Mouse (Mus musculus): Measurements from ENCODE around the gene Gper1. TPM values are rescaled to one million over a fixed set of nuclear protein-coding genes. Genes with fewer than 3 reads are reported as not detected.

Gper1 gene
- polyA plus RNA-seq, 1 experiment = 0.27 TPM

DNA sequence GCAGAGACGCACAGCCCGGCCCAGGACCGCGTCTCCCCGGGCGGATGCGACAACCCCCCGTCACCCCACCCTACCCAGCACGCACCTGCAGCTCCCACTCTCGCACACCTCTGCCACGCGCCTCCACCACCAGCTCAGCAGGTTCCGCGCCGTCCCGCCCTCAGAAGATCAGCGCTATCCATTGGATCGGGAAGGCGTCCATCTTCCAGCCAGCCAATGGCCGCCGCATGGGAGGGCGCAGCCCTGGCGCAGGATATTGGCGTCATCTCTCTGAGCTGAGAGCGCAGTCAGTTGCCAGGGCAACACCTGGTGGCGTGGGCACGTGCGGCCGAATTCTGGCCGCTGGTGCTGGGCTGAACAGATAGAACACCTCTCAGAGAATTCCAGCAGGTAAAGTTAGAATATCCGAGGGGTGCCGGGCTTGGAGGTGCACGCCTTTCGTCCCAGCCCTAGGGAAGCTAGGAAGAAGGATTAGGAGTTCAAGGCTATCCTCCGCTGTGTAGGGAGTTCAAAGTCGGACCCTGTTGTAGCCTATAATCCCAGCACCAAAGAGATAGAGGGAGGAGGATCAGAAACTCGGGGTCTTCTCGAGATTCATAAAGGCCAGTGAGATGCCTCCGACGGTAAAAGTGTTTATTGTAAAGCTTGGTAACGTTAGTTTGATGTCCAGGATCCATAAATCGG is 37.6 kb downstream of the Gper1 start, which contains the start of gene 3110082I17Rik:
Gene 3110082I17Rik, minus strand, starts transcription at position 144 of the 684 bp plus-strand sequence.
- Histone ChIP-seq H3K4me1 (ENCODE audit: control insufficient read depth, insufficient read depth, low read length) (peaks cover 8% of the 10 kb centered on the region), H3K4me3 (ENCODE audit: control insufficient read depth, low read depth, low read length) (peak within 1 kb of the TSS; percentile 99), H3K27ac (ENCODE audit: control insufficient read depth, insufficient read depth, low read depth, low read length) (peak within 1 kb of the TSS; percentile 77), H3K36me3 (ENCODE audit: control insufficient read depth, insufficient read depth, low read length) (no peaks in the 10 kb centered on the region), H3K27me3 (ENCODE audit: control insufficient read depth, insufficient read depth, low read length) (no peaks in the 10 kb centered on the region)
- TF ChIP-seq POLR2A (IDR thresholded peaks at IDR 0.05; ENCODE audit: control insufficient read depth, low read depth, low read length) (peak; percentile 65; the same call in 1 of the 2 replicates), CTCF (IDR thresholded peaks at IDR 0.05; ENCODE audit: control insufficient read depth, insufficient read depth, insufficient replicate concordance, low read depth, low read length) (no peak)

DNA sequence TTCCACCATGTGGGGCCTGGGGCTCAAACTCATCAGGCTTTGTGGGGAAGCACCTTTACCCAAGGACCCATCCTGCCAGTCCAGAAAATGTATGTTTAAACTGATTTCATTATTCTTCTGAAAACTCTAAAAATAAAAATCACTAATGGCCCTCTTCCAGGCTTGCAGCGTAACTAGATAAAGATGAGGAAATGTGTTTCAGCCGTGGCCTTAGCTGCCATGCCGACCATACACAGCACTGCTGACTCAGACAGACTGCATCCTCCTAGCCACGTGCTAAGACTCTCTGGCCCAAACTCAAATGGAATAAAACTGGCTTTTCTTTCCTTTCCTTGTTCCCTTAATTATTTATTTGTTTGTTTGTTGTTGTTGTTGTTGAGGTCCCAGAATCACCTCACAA is 41.9 kb downstream of the Gper1 start:
- no peak for TF ChIP-seq POLR2A (IDR thresholded peaks at IDR 0.05; ENCODE audit: control insufficient read depth, low read depth, low read length)
- TF ChIP-seq CTCF (IDR thresholded peaks at IDR 0.05; ENCODE audit: control insufficient read depth, insufficient read depth, insufficient replicate concordance, low read depth, low read length) = no peak
- peaks cover 8% of the 10 kb centered on the region for H3K4me1 ChIP-seq (ENCODE audit: control insufficient read depth, insufficient read depth, low read length)
- H3K4me3 ChIP-seq (ENCODE audit: control insufficient read depth, low read depth, low read length) = no peak overlapping the region
- no peak overlapping the region for H3K27ac ChIP-seq (ENCODE audit: control insufficient read depth, insufficient read depth, low read depth, low read length)
- H3K27me3 ChIP-seq (ENCODE audit: control insufficient read depth, insufficient read depth, low read length) = no peaks in the 10 kb centered on the region
- H3K36me3 ChIP-seq (ENCODE audit: control insufficient read depth, insufficient read depth, low read length) = no peaks in the 10 kb centered on the region

DNA sequence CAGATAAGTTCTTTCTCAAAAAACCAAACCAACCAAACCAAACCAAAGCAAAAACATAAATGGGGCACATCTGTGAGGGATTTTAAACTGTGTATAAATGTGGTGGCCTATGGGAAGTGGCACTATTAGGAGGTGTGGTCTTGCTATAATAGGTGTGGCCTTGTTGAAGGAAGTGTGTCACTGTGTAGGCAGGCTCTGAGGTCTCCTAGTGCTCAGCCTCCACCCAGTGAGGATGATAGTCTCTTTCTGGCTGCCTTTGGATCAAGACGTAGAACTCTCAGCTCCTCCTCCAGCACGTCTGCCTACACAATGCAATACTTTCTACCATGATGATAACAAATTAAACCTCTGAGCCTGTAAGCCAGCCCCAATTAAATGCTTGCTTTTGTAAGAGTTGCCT is 43.4 kb downstream of the Gper1 start:
- Histone ChIP-seq H3K4me1 (ENCODE audit: control insufficient read depth, insufficient read depth, low read length) (no peaks in the 10 kb centered on the region), H3K27me3 (ENCODE audit: control insufficient read depth, insufficient read depth, low read length) (no peaks in the 10 kb centered on the region), H3K27ac (ENCODE audit: control insufficient read depth, insufficient read depth, low read depth, low read length) (no peak overlapping the region), H3K4me3 (ENCODE audit: control insufficient read depth, low read depth, low read length) (no peak overlapping the region), H3K36me3 (ENCODE audit: control insufficient read depth, insufficient read depth, low read length) (no peaks in the 10 kb centered on the region)
- TF ChIP-seq CTCF (IDR thresholded peaks at IDR 0.05; ENCODE audit: control insufficient read depth, insufficient read depth, insufficient replicate concordance, low read depth, low read length) (no peak), POLR2A (IDR thresholded peaks at IDR 0.05; ENCODE audit: control insufficient read depth, low read depth, low read length) (no peak)

DNA sequence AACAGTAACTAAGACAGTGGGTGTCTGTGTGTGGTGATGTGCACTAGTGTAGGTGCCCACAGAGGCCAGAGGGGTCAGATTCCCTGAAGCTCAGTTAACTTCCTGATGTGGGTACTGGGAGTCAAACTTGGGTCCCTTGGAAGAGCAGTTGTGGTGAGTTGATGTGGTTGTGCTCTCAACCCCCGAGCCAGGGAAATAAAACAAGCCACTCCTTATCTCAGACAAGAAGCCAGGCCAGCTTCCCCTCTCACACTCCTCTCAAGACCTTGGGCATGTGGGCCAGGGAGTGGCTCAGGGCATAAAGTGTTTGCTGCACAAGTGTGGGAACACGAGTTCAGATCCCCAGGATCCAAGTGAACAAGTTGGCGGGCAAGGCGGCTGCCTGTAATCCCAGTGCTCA is 43.9 kb downstream of the Gper1 start:
- H3K27me3 ChIP-seq (ENCODE audit: control insufficient read depth, insufficient read depth, low read length) = no peaks in the 10 kb centered on the region
- H3K27ac ChIP-seq (ENCODE audit: control insufficient read depth, insufficient read depth, low read depth, low read length) = no peak overlapping the region
- no peaks in the 10 kb centered on the region for H3K4me1 ChIP-seq (ENCODE audit: control insufficient read depth, insufficient read depth, low read length)
- no peaks in the 10 kb centered on the region for H3K36me3 ChIP-seq (ENCODE audit: control insufficient read depth, insufficient read depth, low read length)
- no peak overlapping the region for H3K4me3 ChIP-seq (ENCODE audit: control insufficient read depth, low read depth, low read length)
- TF ChIP-seq POLR2A (IDR thresholded peaks at IDR 0.05; ENCODE audit: control insufficient read depth, low read depth, low read length) (no peak), CTCF (IDR thresholded peaks at IDR 0.05; ENCODE audit: control insufficient read depth, insufficient read depth, insufficient replicate concordance, low read depth, low read length) (no peak)

DNA sequence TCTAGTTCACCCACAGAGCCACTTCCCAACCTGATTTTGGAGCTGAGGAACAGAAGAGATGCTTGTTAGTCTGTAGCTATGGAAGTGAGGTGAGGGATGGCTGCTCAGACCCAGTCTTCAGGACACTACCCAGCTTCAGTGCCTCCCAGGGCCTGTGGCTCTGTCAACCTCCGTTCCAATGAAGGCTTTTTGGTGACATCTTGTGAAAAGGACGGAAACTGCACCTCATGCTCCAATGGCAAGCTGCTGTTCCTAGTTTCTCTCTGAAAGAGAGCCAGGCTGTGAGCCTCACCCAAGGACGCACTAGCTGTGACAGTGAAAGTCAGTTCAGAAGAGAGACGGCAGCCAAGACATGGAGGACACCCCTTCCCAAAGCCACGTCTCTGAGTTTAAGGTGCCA is 45.0 kb downstream of the Gper1 start:
- peaks cover 1% of the 10 kb centered on the region; the same call in 1 of the 2 replicates for H3K36me3 ChIP-seq (ENCODE audit: control insufficient read depth, insufficient read depth, low read length)
- no peak overlapping the region for H3K27ac ChIP-seq (ENCODE audit: control insufficient read depth, insufficient read depth, low read depth, low read length)
- TF ChIP-seq CTCF (IDR thresholded peaks at IDR 0.05; ENCODE audit: control insufficient read depth, insufficient read depth, insufficient replicate concordance, low read depth, low read length) (peak; percentile 39; the same call in 1 of the 2 replicates), POLR2A (IDR thresholded peaks at IDR 0.05; ENCODE audit: control insufficient read depth, low read depth, low read length) (no peak)
- no peak overlapping the region for H3K4me3 ChIP-seq (ENCODE audit: control insufficient read depth, low read depth, low read length)
- H3K4me1 ChIP-seq (ENCODE audit: control insufficient read depth, insufficient read depth, low read length) = no peaks in the 10 kb centered on the region
- H3K27me3 ChIP-seq (ENCODE audit: control insufficient read depth, insufficient read depth, low read length) = no peaks in the 10 kb centered on the region

DNA sequence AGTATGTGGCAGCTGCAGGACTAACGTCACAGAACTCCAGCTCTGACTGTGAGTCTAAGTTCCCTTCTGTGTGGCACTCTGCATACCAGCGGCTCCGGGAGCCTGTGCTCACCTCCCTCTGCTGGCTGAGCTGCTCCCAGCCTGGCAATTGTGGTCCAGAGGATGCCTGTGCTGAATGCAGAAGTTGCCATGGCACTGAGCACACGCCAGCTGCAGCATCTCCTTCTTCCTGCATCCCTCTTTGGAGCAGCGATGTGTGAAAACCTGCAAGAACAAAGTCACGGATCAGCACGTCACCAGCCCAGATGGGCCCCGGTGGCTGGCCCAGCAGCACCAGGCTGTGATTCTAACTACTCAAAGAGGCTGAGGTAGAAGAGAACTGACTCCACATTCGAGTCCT is 51.8 kb downstream of the Gper1 start:
- H3K36me3 ChIP-seq (ENCODE audit: control insufficient read depth, insufficient read depth, low read length) = peaks cover 13% of the 10 kb centered on the region
- no peaks in the 10 kb centered on the region for H3K27me3 ChIP-seq (ENCODE audit: control insufficient read depth, insufficient read depth, low read length)

More for the DNA sequence above, 51.8 kb downstream of the Gper1 start:
- no peaks in the 10 kb centered on the region for H3K4me1 ChIP-seq (ENCODE audit: control insufficient read depth, insufficient read depth, low read length)
- no peak overlapping the region for H3K27ac ChIP-seq (ENCODE audit: control insufficient read depth, insufficient read depth, low read depth, low read length)
- H3K4me3 ChIP-seq (ENCODE audit: control insufficient read depth, low read depth, low read length) = no peak overlapping the region
- TF ChIP-seq POLR2A (IDR thresholded peaks at IDR 0.05; ENCODE audit: control insufficient read depth, low read depth, low read length) = no peak
- no peak for TF ChIP-seq CTCF (IDR thresholded peaks at IDR 0.05; ENCODE audit: control insufficient read depth, insufficient read depth, insufficient replicate concordance, low read depth, low read length)

Other genes starting within 250 kb of the Gper1 start
- gene Sun1, start 222.5 kb upstream of the Gper1 start, polyA plus RNA-seq (2012; rRNA removed) = 114 and 125 TPM in 2 replicates
- 117 and 150 TPM in 2 replicates for gene Get4, start 170.8 kb upstream of the Gper1 start, polyA plus RNA-seq (2012; rRNA removed)
- gene Adap1, start 97.5 kb upstream of the Gper1 start, polyA plus RNA-seq (2012; rRNA removed) = 7.8 and 8.7 TPM in 2 replicates
- gene Cox19, start 71.7 kb upstream of the Gper1 start, polyA plus RNA-seq (2012; rRNA removed) = 42.2 and 49.9 TPM in 2 replicates
- 0.07 TPM in 1 of 2 replicates, not detected in the other for gene Cyp2w1, start 70.5 kb upstream of the Gper1 start, polyA plus RNA-seq (2012; rRNA removed)
- gene Gpr146, start 45.5 kb upstream of the Gper1 start, polyA plus RNA-seq (2012; rRNA removed) = 1.2 TPM in 2 replicates
- gene C130050O18Rik, start 17.9 kb upstream of the Gper1 start, polyA plus RNA-seq (2012; rRNA removed) = 0.12 TPM in 1 of 2 replicates, not detected in the other
- 14.8 and 14.9 TPM in 2 replicates for gene 3110082I17Rik, start 37.4 kb downstream of the Gper1 start, polyA plus RNA-seq (2012; rRNA removed)
- gene Zfand2a, start 61.4 kb downstream of the Gper1 start, polyA plus RNA-seq (2012; rRNA removed) = 7.8 and 9.0 TPM in 2 replicates
- gene Uncx, start 120.3 kb downstream of the Gper1 start, polyA plus RNA-seq (2012; rRNA removed) = not detected in 2 replicates